21 mouse cellular contexts compared by ENCODE assay signal in genomic region chr3:157240240-157240639, GRCm38 (mm10).
"Had no signal": no experiment of that assay in that cellular context is flagged by ENCODE, and none has a peak within 500 bp of the region (broad histone marks: within the 10 kb centered on the region; RNA-seq: fewer than 3 reads in every experiment).

No protein-coding gene starts in this region.

- H3K4me2 ChIP-seq: lung, embryonic 15.5 days; midbrain, embryonic 11.5 days; midbrain, embryonic 13.5 days; midbrain, embryonic 15.5 days; neural tube, embryonic 13.5 days; neural tube, embryonic 15.5 days had no signal

- H3K4me3 ChIP-seq: lung, embryonic 15.5 days; megakaryocyte, embryonic 14.5 days; midbrain, embryonic 13.5 days; midbrain, embryonic 15.5 days; myocyte; neural tube, embryonic 13.5 days; neural tube, embryonic 15.5 days had no signal

- H3K27me3 ChIP-seq: lung, embryonic 15.5 days; midbrain, embryonic 13.5 days; midbrain, embryonic 15.5 days; neural tube, embryonic 13.5 days; neural tube, embryonic 15.5 days had no signal

- H3K27ac ChIP-seq: lung, embryonic 15.5 days; macrophage; midbrain, embryonic 13.5 days; midbrain, embryonic 15.5 days; neural tube, embryonic 13.5 days; neural tube, embryonic 15.5 days had no signal

- H3K36me3 ChIP-seq: lung, embryonic 15.5 days; midbrain, embryonic 13.5 days; midbrain, embryonic 15.5 days; neural tube, embryonic 13.5 days; neural tube, embryonic 15.5 days had no signal

- H3K9ac ChIP-seq: liver, postnatal 0 days; lung, embryonic 15.5 days; midbrain, embryonic 13.5 days; midbrain, embryonic 15.5 days; neural tube, embryonic 13.5 days; neural tube, embryonic 15.5 days had no signal

- H3K4me1 ChIP-seq: lung, embryonic 15.5 days; megakaryocyte, embryonic 14.5 days; midbrain, embryonic 15.5 days; neural tube, embryonic 13.5 days; neural tube, embryonic 15.5 days had no signal

- H3K9me3 ChIP-seq: lung, embryonic 15.5 days; megakaryocyte, embryonic 14.5 days; midbrain, embryonic 13.5 days; midbrain, embryonic 15.5 days; neural tube, embryonic 13.5 days; neural tube, embryonic 15.5 days had no signal

- ATAC-seq: liver, postnatal 0 days; lung, postnatal 0 days; midbrain, embryonic 13.5 days; midbrain, embryonic 15.5 days had no signal

- DNase-seq: liver, postnatal 0 days; lung, adult 2 months; lung, postnatal 14 days; lung, postnatal 36 days; right cerebral cortex, adult 18-20 months; right cerebral cortex, postnatal 25 days; right cerebral cortex, postnatal 4 days; spleen, adult 18-20 months; thymus, adult 2 months; thymus, postnatal 25 days; thymus, postnatal 4 days had no signal
